Mouse (Mus musculus) cerebellum, adult 9-11 months (tissue): ENCODE measurements around the gene Ak7.
A peak's percentile ranks its signal among the peaks of the same experiment; 100 is the strongest.

Experiments
- DNase-seq: peaks from one replicate; pipeline ENCODE4 v3.0.0; 2022

Ak7 gene

GRCm38 (mm10) chr12:105730851-105731460, 25.2 kb downstream of the Ak7 start:
- no peak for DNase-seq

- no peak for DNase-seq
Observed at GRCm38 (mm10) chr12:105733370-105734159, 27.8 kb downstream of the Ak7 start.

GRCm38 (mm10) chr12:105735226-105735888, 29.6 kb downstream of the Ak7 start:
- DNase-seq, result no peak

GRCm38 (mm10) chr12:105735889-105736251, 30.1 kb downstream of the Ak7 start:
- no peak for DNase-seq

GRCm38 (mm10) chr12:105738316-105739096, 32.7 kb downstream of the Ak7 start:
- no peak for DNase-seq

GRCm38 (mm10) chr12:105739656-105740055, 33.9 kb downstream of the Ak7 start:
- DNase-seq, result no peak

- no peak for DNase-seq
Observed at GRCm38 (mm10) chr12:105748114-105748513, 42.3 kb downstream of the Ak7 start.

GRCm38 (mm10) chr12:105753813-105754212, 48.0 kb downstream of the Ak7 start:
- no peak for DNase-seq

- no peak for DNase-seq
Observed at GRCm38 (mm10) chr12:105757816-105758497, 52.2 kb downstream of the Ak7 start.

GRCm38 (mm10) chr12:105758911-105759310, 53.1 kb downstream of the Ak7 start:
- DNase-seq, result no peak

- no peak for DNase-seq
Observed at GRCm38 (mm10) chr12:105759849-105760478, 54.2 kb downstream of the Ak7 start.

GRCm38 (mm10) chr12:105761171-105761570, 55.4 kb downstream of the Ak7 start:
- no peak for DNase-seq

- no peak for DNase-seq
Observed at GRCm38 (mm10) chr12:105761629-105762028, 55.9 kb downstream of the Ak7 start.

GRCm38 (mm10) chr12:105769700-105770099, 63.9 kb downstream of the Ak7 start:
- DNase-seq, result no peak

GRCm38 (mm10) chr12:105774871-105775270, 69.1 kb downstream of the Ak7 start:
- DNase-seq, result no peak

- no peak for DNase-seq
Observed at GRCm38 (mm10) chr12:105777651-105778050, 71.9 kb downstream of the Ak7 start.

GRCm38 (mm10) chr12:105784196-105784999, 78.6 kb downstream of the Ak7 start, which contains the start of gene Papola:
Gene Papola (plus strand): TSS chr12:105784694.
- peak; percentile 92 for DNase-seq

- peak; percentile 75 for DNase-seq
Observed at GRCm38 (mm10) chr12:105785000-105785774, 79.4 kb downstream of the Ak7 start.

GRCm38 (mm10) chr12:105786113-105786512, 80.3 kb downstream of the Ak7 start:
- DNase-seq, result no peak

GRCm38 (mm10) chr12:105787626-105788025, 81.8 kb downstream of the Ak7 start:
- DNase-seq, result no peak
